Mouse (Mus musculus): ENCODE results near the gene Ndufa8. TPM values are rescaled to one million over a fixed set of nuclear protein-coding genes. Genes with fewer than 3 reads are reported as not detected.

The Ndufa8 gene
- polyA plus RNA-seq, 1 experiment, result not detected

- TF ChIP-seq CTCF (IDR thresholded peaks at IDR 0.05; ENCODE audit: insufficient read depth, low read depth, low read length), result no peak
- no peaks in the 10 kb centered on the region for H3K4me1 ChIP-seq (ENCODE audit: control insufficient read depth, insufficient read depth, low read length)
- no peak overlapping the region for H3K27ac ChIP-seq (ENCODE audit: insufficient read depth, low read depth, low read length)
- WGBS, result 100% methylated on average over 1 of the region's 1 CpGs
- no peak overlapping the region for H3K4me3 ChIP-seq (ENCODE audit: insufficient read depth, low read depth, low read length)
Observed at GRCm38 (mm10) chr2:36085041-36085440, 35.8 kb upstream of the Ndufa8 start.

DNA sequence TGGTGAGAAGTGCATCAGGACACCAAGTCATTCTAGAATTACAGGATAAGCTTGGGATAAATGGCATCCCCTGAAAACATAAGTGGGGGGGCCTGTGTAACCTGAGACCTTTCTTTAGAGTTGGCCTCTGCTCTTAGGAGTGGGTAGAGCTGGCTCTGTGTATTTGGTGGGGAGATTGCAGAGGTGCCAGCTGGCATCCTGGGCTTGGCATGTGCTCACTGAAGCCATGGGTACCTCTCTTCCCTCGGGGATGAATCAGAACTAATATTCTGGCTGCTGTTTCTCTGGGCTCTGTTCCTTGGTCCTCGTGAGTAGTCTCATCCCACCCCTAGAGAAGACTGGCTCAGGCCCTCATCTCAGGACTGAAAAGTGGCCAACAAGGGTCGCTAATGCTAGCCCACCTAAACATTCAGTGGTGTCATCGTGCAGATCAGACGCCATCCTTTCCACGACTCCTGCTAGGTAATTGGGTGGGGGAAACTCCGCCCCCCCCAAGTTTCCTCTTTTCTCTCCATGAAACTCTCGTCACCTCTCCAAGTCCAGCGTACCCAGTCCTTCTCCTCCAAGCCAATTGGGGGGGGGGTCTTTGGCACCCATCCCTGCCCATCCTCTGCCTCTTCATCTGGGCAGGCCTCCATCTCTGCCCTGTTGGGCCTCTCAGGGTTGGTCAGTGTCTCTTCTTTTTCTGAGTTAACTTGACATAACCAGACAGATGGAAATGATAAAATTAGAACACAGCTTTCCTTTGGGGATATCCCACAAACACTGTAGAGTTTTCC lies 33.8 kb upstream of the Ndufa8 start:
- WGBS, result 76% methylated on average over 9 of the region's 9 CpGs
- TF ChIP-seq CTCF (IDR thresholded peaks at IDR 0.05; ENCODE audit: insufficient read depth, low read depth, low read length) (no peak), POLR2A (IDR thresholded peaks at IDR 0.05; ENCODE audit: insufficient read depth, low read depth, low read length) (no peak)
- H3K4me3 ChIP-seq (ENCODE audit: insufficient read depth, low read depth, low read length), result no peak overlapping the region
- no peak overlapping the region for H3K27ac ChIP-seq (ENCODE audit: insufficient read depth, low read depth, low read length)
- no peaks in the 10 kb centered on the region for H3K4me1 ChIP-seq (ENCODE audit: control insufficient read depth, insufficient read depth, low read length)

- TF ChIP-seq CTCF (IDR thresholded peaks at IDR 0.05; ENCODE audit: insufficient read depth, low read depth, low read length), result no peak
- no peak for TF ChIP-seq POLR2A (IDR thresholded peaks at IDR 0.05; ENCODE audit: insufficient read depth, low read depth, low read length)
- Histone ChIP-seq H3K27ac (ENCODE audit: insufficient read depth, low read depth, low read length) (no peak overlapping the region), H3K4me3 (ENCODE audit: insufficient read depth, low read depth, low read length) (no peak overlapping the region), H3K4me1 (ENCODE audit: control insufficient read depth, insufficient read depth, low read length) (peaks cover 8% of the 10 kb centered on the region)
- 54% methylated on average over 9 of the region's 9 CpGs for whole genome bisulfite sequencing
Observed at GRCm38 (mm10) chr2:36081446-36081845, 32.2 kb upstream of the Ndufa8 start.

DNA sequence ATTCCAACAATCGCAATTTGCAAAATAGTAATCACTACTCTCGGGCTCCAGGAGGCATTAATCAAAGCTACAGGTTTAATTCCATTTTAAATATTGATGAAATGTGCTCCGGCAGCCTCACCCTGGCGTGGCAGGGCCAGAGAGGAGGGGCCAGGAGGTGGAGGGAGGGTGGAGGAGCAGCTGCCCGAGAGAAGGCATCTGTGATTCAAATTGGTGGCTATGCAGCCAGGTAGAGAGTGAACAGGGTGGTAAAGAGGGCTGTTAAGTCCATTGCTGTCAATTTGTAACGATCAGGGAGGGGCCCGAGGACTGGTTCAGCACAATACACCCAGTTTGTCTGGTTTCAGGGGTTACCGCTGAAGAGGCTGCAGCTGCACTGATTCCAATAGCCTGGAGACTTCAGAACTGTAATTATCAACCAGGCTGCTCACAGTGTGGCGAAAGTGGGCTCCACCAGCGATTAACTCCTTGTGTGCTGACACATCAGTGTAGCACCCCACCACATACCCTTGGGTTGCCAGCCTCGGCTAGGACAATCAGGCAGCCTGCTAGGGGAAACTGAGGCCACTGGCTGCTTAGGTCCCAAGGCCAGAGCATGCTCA lies 28.1 kb upstream of the Ndufa8 start:
- peaks cover 8% of the 10 kb centered on the region for H3K4me1 ChIP-seq (ENCODE audit: control insufficient read depth, insufficient read depth, low read length)
- no peak overlapping the region for H3K27ac ChIP-seq (ENCODE audit: insufficient read depth, low read depth, low read length)
- no peak for TF ChIP-seq POLR2A (IDR thresholded peaks at IDR 0.05; ENCODE audit: insufficient read depth, low read depth, low read length)
- TF ChIP-seq CTCF (IDR thresholded peaks at IDR 0.05; ENCODE audit: insufficient read depth, low read depth, low read length), result no peak
- WGBS, result 14% methylated on average over 11 of the region's 11 CpGs
- no peak overlapping the region for H3K4me3 ChIP-seq (ENCODE audit: insufficient read depth, low read depth, low read length)

DNA sequence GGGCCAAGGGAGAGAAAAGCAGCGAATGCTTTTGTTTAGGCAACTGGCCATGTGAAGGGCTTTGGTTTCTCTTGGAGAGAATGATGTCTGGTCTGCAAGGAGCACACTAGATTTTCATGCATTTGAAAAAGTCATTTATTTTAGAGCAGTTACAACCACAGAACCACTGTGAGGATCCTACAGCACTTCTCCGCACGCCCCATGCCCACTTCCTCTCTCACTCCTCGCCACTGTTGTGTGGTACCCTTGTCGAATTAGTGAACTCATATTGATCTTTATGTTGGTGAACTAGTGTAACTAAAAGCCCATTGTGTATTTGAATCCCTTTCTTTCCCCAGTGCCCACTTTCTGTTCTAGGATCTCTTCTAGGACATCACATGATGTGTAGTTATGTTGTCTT lies 26.0 kb upstream of the Ndufa8 start:
- no peak overlapping the region for H3K27ac ChIP-seq (ENCODE audit: insufficient read depth, low read depth, low read length)
- WGBS, result 94% methylated on average over 5 of the region's 5 CpGs
- no peak overlapping the region for H3K4me3 ChIP-seq (ENCODE audit: insufficient read depth, low read depth, low read length)
- TF ChIP-seq CTCF (IDR thresholded peaks at IDR 0.05; ENCODE audit: insufficient read depth, low read depth, low read length) (no peak), POLR2A (IDR thresholded peaks at IDR 0.05; ENCODE audit: insufficient read depth, low read depth, low read length) (no peak)
- H3K4me1 ChIP-seq (ENCODE audit: control insufficient read depth, insufficient read depth, low read length), result peaks cover 8% of the 10 kb centered on the region

GRCm38 (mm10) chr2:36073781-36074180 lies 24.6 kb upstream of the Ndufa8 start:
- TF ChIP-seq POLR2A (IDR thresholded peaks at IDR 0.05; ENCODE audit: insufficient read depth, low read depth, low read length) (no peak), CTCF (IDR thresholded peaks at IDR 0.05; ENCODE audit: insufficient read depth, low read depth, low read length) (no peak)
- WGBS, result 74% methylated on average over 3 of the region's 3 CpGs

GRCm38 (mm10) chr2:36071660-36072305 lies 22.6 kb upstream of the Ndufa8 start:
- Histone ChIP-seq H3K4me1 (ENCODE audit: control insufficient read depth, insufficient read depth, low read length) (no peaks in the 10 kb centered on the region), H3K4me3 (ENCODE audit: insufficient read depth, low read depth, low read length) (no peak overlapping the region), H3K27ac (ENCODE audit: insufficient read depth, low read depth, low read length) (no peak overlapping the region)
- WGBS, result 90% methylated on average over 8 of the region's 8 CpGs
- TF ChIP-seq CTCF (IDR thresholded peaks at IDR 0.05; ENCODE audit: insufficient read depth, low read depth, low read length) (no peak), POLR2A (IDR thresholded peaks at IDR 0.05; ENCODE audit: insufficient read depth, low read depth, low read length) (no peak)

More at GRCm38 (mm10) chr2:36073781-36074180, 24.6 kb upstream of the Ndufa8 start:
- Histone ChIP-seq H3K4me3 (ENCODE audit: insufficient read depth, low read depth, low read length) (no peak overlapping the region), H3K27ac (ENCODE audit: insufficient read depth, low read depth, low read length) (no peak overlapping the region), H3K4me1 (ENCODE audit: control insufficient read depth, insufficient read depth, low read length) (peaks cover 8% of the 10 kb centered on the region)

GRCm38 (mm10) chr2:36067132-36067531 lies 17.9 kb upstream of the Ndufa8 start:
- Histone ChIP-seq H3K4me3 (ENCODE audit: insufficient read depth, low read depth, low read length) (no peak overlapping the region), H3K27ac (ENCODE audit: insufficient read depth, low read depth, low read length) (no peak overlapping the region), H3K4me1 (ENCODE audit: control insufficient read depth, insufficient read depth, low read length) (no peaks in the 10 kb centered on the region)
- TF ChIP-seq CTCF (IDR thresholded peaks at IDR 0.05; ENCODE audit: insufficient read depth, low read depth, low read length) (no peak), POLR2A (IDR thresholded peaks at IDR 0.05; ENCODE audit: insufficient read depth, low read depth, low read length) (no peak)
- WGBS, result 47% methylated on average over 9 of the region's 9 CpGs

GRCm38 (mm10) chr2:36061409-36061808 lies 12.2 kb upstream of the Ndufa8 start:
- no peak overlapping the region for H3K4me3 ChIP-seq (ENCODE audit: insufficient read depth, low read depth, low read length)
- WGBS, result 82% methylated on average over 5 of the region's 5 CpGs
- TF ChIP-seq POLR2A (IDR thresholded peaks at IDR 0.05; ENCODE audit: insufficient read depth, low read depth, low read length) (no peak), CTCF (IDR thresholded peaks at IDR 0.05; ENCODE audit: insufficient read depth, low read depth, low read length) (no peak)
- H3K4me1 ChIP-seq (ENCODE audit: control insufficient read depth, insufficient read depth, low read length), result no peaks in the 10 kb centered on the region
- no peak overlapping the region for H3K27ac ChIP-seq (ENCODE audit: insufficient read depth, low read depth, low read length)

All from olfactory bulb, adult 2 months (tissue).